Mouse (Mus musculus): Measurements from ENCODE around the gene Pacrg.
A peak's percentile ranks its signal among the peaks of the same experiment; 100 is the strongest.

Pacrg gene

DNA sequence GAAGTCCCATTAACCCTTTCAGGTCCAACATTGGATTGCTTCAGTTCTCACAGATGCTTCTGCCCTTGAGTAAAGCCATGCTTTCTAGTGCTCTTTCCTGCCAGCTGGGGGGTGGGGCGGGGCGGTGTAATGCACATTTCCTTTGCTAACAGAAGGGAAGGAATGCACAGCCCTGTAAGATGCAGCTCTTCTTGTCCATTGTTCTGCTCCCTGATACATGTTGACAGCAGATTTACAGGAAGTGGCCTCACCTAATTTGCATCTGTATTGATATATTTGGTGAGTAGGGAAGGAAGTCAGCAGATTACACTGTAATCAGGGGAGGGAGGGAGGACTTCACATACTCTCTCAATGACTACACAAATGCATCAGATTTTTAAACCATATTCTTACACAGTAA, 100.0 kb downstream of the Pacrg start:
- DNase-seq (ENCODE audit: extremely low spot score), result no peak

- DNase-seq (ENCODE audit: extremely low spot score), result no peak
Measured at GRCm38 (mm10) chr17:10737966-10738365, 102.1 kb downstream of the Pacrg start.

DNA sequence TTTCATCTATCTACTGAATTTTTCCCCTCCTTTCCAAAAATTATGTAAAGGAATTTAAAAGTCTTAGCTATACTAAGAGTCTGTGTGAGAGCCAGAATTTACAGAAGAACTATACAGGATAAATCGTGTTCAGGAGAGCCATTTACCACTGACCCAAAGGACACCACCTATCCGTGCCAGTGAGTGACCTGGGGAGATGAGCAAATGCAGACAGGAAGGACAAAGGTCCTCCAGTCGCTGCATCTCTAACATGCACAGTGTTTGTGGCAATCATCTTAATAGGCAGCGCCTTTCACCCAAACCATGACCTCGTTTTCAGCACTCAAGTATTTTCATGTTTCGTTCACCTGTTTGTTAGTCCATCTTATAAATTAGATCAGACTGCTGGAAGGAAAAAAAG, 105.4 kb downstream of the Pacrg start:
- DNase-seq (ENCODE audit: extremely low spot score), result no peak

GRCm38 (mm10) chr17:10732303-10733048, 107.6 kb downstream of the Pacrg start:
- DNase-seq (ENCODE audit: extremely low spot score), result no peak

DNA sequence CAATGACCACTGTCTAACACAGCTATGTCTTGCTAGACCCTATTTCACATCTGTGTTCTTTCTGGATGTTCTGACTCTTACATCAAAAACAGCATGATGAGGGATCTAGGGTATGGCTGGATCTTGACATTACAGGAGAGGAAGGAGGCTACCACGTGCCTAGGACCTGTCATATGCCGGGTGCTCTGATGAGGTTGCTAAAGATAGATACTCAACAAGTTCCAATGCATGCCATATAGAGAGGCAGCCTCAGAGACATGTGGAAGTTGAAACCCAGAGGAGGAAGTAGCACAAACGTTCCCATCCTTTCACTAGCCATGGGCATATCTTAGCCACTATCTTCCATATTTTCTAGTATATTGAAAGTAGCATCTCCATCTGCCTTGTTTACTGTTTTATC, 115.3 kb downstream of the Pacrg start:
- DNase-seq (ENCODE audit: extremely low spot score), result no peak

DNA sequence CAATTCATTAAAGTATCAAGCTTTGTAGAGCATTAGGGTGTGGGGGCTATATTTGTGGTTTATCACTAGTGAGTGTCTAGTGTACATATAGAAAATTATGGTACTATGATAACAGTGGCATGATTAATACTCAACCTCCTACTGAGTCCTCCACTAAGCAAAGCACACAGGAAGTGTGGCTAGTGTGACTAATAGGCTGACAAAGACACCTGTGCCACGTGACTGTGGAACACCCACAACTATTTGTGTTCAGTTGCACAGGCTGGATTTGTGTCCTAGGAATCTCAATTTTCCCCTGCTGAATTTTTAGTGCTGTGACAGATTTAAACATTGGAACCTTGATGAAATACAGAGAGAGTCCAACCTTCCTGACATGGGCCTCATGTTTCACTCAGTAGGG, 118.5 kb downstream of the Pacrg start:
- DNase-seq (ENCODE audit: extremely low spot score), result no peak

DNA sequence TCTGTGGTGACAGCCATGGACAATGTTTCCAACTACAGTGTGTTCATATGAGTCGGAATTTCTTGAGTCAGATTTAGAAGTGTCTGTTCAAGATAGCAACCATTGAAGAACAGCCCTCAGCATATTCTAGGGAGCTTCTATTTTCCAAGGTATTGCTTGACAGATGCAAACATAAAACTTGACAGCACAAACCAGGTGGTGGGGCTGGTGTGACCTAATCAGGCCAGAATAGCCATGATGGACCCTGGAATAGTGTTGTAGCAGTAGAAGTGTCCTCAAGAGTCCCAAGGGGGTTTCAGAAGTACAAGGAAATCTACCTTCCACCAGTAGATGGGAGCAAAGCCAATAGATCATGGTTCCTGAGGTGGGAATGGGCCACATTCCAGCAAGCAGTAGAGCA, 123.0 kb downstream of the Pacrg start:
- DNase-seq (ENCODE audit: extremely low spot score), result no peak

GRCm38 (mm10) chr17:10702781-10703180, 137.3 kb downstream of the Pacrg start:
- DNase-seq (ENCODE audit: extremely low spot score), result peak; percentile 6

DNA sequence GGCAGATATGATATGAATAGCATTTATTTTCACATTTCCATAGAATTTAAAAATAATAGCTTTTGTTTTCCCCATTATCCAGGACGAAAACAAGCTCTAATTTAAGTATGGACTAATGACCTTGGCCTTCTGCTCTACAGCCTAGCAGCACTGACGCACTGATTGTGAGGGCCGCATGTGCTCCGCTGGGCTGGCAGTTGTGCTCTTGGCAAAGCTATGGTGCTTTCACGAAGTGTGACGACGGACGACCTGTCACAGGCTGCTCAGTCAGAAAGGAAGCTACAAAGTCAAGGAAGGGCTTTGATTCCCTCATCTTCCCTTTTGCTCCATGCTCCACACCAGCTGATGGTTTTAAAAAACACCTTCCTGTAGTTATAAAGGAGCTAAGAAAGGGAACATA, 142.1 kb downstream of the Pacrg start:
- no peak for DNase-seq (ENCODE audit: extremely low spot score)

GRCm38 (mm10) chr17:10695421-10695820, 144.7 kb downstream of the Pacrg start:
- no peak for DNase-seq (ENCODE audit: extremely low spot score)

DNA sequence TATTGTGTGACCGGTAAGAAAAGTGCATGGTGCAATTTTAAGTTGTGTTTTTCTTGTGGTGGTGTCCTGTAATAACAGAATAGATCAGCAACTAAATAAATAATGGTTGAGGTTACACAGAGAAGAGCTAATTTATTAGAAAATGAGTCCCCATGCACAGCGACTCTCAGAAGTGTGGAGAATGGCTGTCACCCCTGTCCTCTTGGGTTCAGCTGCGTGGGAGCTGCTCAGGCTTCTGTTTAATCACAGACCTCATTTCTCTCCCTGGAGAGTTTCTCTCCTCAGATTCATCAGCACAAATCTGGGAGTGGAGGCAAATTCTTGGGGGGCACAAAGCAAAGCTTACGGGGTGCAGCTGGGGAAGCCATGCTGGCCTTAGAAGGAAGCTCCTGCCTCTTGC, 163.0 kb downstream of the Pacrg start:
- DNase-seq (ENCODE audit: extremely low spot score), result no peak

DNA sequence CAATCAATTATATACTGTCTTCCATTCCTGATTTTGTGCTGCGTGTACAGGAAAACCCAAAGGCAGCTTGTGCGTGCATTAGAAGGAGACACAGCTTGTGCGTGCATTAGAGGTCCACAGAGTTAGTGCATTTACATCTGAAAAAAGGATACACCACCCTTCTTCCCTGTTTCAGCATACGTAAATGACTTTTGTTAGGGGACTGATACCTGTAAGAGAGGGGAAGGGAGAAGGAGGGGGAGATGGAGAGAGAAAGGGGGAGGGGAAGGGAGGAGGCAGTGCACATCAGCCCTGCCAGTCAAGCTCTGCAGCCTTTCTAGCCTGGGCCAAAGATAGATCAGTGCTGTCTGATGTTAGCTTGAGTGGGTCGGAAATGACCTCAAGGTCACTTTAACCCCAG, 164.6 kb downstream of the Pacrg start:
- DNase-seq (ENCODE audit: extremely low spot score), result no peak

DNA sequence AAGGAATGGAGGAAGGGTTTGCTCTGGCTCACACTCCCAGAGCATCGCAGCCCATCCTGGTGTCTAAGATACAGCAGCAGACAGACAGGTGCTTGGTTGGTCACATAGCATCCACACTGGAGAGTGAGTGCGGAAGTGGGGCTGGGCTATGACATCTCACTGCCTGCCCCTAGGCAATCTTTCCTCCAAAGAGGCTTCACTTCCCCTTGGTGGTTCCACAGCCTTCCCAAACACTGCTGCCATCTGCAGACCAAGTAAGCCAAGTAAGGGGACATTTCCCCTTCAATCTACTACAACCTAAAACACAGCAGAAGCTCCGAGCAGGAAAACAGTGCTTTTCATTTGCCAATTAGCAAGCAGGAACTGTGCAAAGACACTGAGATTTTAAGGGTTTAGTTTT, 165.1 kb downstream of the Pacrg start:
- no peak for DNase-seq (ENCODE audit: extremely low spot score)

GRCm38 (mm10) chr17:10661294-10661693, 178.8 kb downstream of the Pacrg start:
- DNase-seq (ENCODE audit: extremely low spot score), result no peak

GRCm38 (mm10) chr17:10643604-10644003, 196.5 kb downstream of the Pacrg start:
- no peak for DNase-seq (ENCODE audit: extremely low spot score)

GRCm38 (mm10) chr17:10639816-10640215, 200.3 kb downstream of the Pacrg start:
- no peak for DNase-seq (ENCODE audit: extremely low spot score)

- DNase-seq (ENCODE audit: extremely low spot score), result no peak
Measured at GRCm38 (mm10) chr17:10635955-10636470, 204.1 kb downstream of the Pacrg start.

GRCm38 (mm10) chr17:10635470-10635869, 204.6 kb downstream of the Pacrg start:
- DNase-seq (ENCODE audit: extremely low spot score), result no peak

GRCm38 (mm10) chr17:10635046-10635445, 205.1 kb downstream of the Pacrg start:
- no peak for DNase-seq (ENCODE audit: extremely low spot score)

DNA sequence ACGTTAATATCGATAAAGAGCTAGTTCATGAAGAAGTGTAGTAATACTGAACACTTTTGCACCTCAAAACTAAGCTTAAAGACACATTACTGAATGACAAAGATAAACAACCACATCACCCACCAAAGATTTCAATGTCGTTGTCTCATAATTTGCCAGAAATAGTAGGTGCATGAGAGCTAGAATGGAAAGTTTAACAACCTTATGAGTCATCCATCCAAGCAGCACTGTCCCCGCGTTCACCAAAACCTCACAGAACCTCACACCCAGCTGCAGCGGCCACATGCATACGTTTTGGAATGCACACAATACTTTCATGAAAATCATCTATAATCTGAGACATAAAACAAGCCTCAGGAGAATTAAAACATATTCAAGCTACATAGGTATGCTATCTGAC, 206.3 kb downstream of the Pacrg start:
- DNase-seq (ENCODE audit: extremely low spot score), result no peak

DNA sequence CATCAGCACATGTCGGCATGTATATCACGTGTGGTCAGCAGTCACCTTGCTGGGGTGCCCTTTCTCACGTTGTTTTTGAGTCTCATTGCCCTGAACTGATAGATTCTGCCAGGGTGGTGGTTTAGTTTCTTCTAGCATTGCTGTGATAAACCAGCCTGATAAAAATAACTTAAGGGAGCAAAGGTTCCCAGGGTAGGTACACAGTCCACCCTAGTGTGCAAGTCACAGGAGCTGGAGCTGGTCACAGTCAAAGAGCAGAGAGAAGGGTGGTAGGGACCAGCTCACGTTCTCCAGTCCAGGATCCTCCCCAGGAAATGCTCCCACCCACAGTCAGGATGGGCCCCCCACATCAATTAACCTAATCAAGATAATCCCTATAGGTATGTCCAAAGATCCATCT, 211.9 kb downstream of the Pacrg start:
- no peak for DNase-seq (ENCODE audit: extremely low spot score)

GRCm38 (mm10) chr17:10627476-10627875, 212.6 kb downstream of the Pacrg start:
- DNase-seq (ENCODE audit: extremely low spot score), result no peak

DNA sequence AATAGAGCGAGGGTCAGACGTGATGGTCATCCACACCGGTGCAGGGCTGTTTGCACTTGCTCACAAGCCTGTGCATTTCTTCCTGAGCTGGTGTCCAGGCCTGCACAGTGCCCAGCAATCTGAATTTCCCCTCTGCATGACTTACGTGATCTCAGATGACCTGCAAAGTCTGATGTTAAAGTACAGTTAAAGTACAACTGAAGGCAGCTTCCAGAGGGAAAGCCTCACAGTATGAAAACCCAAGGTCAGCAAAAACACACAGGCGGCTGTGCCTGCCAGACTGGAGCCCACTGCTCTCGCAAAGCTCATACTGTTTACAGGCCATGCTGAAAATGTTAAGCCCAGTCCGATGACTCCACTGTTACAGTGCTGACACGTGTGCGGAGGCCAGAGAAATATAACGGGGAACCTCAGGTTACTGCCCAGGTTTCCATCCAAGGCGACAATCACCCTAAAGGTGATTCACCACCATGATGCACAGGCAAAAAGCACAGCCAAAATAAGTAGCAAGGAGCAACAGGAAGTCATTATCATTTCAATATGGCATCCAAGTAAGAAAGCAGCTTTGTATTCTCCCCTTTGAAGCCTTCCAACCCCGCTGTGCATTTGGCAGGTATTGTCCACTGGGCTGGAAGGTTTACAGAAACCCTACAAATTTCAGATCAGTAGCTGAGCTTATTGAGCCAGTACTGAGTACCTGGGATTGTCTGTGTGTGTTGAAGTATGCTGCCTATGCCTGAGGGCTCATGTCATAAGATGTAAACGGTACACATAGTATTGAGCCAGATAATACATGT, 213.6 kb downstream of the Pacrg start:
- DNase-seq (ENCODE audit: extremely low spot score), result no peak

Measured in embryo, embryonic 9.5 days (tissue).